Mouse (Mus musculus): ENCODE measurements around the gene Tppp3.

- TF ChIP-seq TAL1 (IDR thresholded peaks at IDR 0.05; ENCODE audit: low read length) (no peak), GATA1 (IDR thresholded peaks at IDR 0.05; ENCODE audit: low read length) (no peak)
Measured at GRCm38 (mm10) chr8:105471314-105472015, at the start of gene Tppp3.
